Mouse (Mus musculus): ENCODE results near the gene Pkd1. TPM values are rescaled to one million over a fixed set of nuclear protein-coding genes. Genes with fewer than 3 reads are reported as not detected.
A peak's percentile ranks its signal among the peaks of the same experiment; 100 is the strongest.

Gene Pkd1
- polyA plus RNA-seq (2014; fragmentation: Nextera tagmentation; extraction: Ambion mirVana) = 20.6 and 29.0 TPM in 2 replicates

DNA sequence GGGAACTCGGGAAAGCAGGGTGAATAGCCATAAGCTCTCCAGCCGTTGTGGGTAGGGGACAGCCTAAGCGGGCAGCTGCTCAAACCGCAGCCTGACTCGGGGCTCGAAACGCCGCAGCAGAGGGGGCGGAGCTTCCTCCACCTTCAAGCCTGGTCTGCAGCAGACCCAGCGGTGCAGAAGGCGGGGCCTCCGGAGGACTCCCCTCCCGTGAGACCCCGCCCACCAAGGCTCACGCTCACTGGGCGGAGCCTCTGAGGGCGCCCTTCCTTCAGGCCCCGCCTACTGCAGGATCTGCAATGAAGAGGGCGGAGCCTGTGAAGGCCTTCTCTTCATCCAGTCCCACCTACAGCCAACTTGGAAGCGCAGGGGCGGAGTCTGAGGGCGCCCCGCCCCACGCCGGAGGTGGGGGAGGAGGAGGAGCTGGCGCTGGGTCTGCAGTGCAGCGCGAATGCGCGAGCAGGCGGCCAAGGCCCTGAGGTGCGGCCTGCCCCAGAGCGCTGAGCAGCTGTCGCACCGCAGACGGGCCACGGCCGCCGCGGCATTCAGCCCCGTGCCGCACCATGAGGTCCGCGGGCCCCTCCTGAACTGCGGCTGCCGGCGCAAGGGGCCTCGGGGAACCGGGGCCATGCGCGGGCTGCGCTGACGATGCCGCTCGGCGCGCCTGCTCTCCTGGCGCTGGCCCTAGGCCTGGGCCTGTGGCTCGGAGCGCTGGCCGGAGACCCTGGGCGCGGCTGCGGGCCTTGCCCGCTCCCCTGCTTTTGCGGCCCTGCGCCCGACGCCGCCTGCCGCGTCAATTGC lies at the start of gene Pkd1:
TSS of gene Pkd1 (plus strand) at position 217 of the 798 bp plus-strand sequence.
- peaks cover 21% of the 10 kb centered on the region for H3K4me1 ChIP-seq (ENCODE audit: control insufficient read depth, insufficient read depth, low read length)
- H3K9ac ChIP-seq (ENCODE audit: low read length) = peak within 1 kb of the TSS; percentile 92
- ATAC-seq (ENCODE audit: insufficient read depth, low FRiP score, low TSS enrichment) = peak; percentile 97
- no peaks in the 10 kb centered on the region for H3K36me3 ChIP-seq (ENCODE audit: control insufficient read depth, insufficient read depth, low read length)
- peak within 1 kb of the TSS; percentile 81 for H3K4me3 ChIP-seq (ENCODE audit: low read depth, low read length)
- no peaks in the 10 kb centered on the region for H3K9me3 ChIP-seq (ENCODE audit: control insufficient read depth, low read length)
- WGBS = 0% methylated on average over 62 of the region's 72 CpGs
- peak; percentile 100 for DNase-seq (ENCODE audit: low spot score)
- peaks cover 11% of the 10 kb centered on the region; the same call in 1 of the 2 replicates for H3K27me3 ChIP-seq (ENCODE audit: control insufficient read depth, insufficient read depth, low read length)
- peak within 1 kb of the TSS; percentile 99 for H3K27ac ChIP-seq (ENCODE audit: low read depth, low read length)
- H3K4me2 ChIP-seq (ENCODE audit: low read depth) = peak within 1 kb of the TSS; percentile 90

DNA sequence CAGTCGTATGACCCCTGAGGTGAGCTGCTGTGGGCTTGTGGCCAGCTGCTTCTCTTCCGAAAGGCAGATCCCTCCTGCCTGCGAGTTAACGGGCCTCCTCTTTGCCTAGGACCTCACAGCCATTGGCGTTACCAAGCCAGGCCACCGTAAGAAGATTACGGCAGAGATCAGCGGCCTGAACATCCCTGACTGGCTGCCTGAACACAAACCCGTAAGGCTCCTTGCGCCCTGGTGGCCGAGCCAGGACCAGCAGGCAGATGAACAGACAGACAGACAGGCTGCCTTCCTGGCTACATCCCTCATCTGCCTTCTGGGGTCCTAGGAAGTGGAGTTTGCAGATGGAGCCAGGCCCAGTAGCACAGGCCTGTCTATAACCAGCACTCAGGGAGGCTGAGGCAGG lies 47.4 kb upstream of the Pkd1 start:
- WGBS = 49% methylated on average over 11 of the region's 11 CpGs
- ATAC-seq (ENCODE audit: insufficient read depth, low FRiP score, low TSS enrichment) = no peak
- no peaks in the 10 kb centered on the region for H3K9me3 ChIP-seq (ENCODE audit: control insufficient read depth, low read length)
- no peak for DNase-seq (ENCODE audit: low spot score)
- H3K36me3 ChIP-seq (ENCODE audit: control insufficient read depth, insufficient read depth, low read length) = peaks cover 5% of the 10 kb centered on the region
- no peak overlapping the region for H3K27ac ChIP-seq (ENCODE audit: low read depth, low read length)
- H3K4me2 ChIP-seq (ENCODE audit: low read depth) = no peak overlapping the region
- H3K4me1 ChIP-seq (ENCODE audit: control insufficient read depth, insufficient read depth, low read length) = no peaks in the 10 kb centered on the region
- no peaks in the 10 kb centered on the region for H3K27me3 ChIP-seq (ENCODE audit: control insufficient read depth, insufficient read depth, low read length)
- H3K9ac ChIP-seq (ENCODE audit: low read length) = no peak overlapping the region
- no peak overlapping the region for H3K4me3 ChIP-seq (ENCODE audit: low read depth, low read length)

DNA sequence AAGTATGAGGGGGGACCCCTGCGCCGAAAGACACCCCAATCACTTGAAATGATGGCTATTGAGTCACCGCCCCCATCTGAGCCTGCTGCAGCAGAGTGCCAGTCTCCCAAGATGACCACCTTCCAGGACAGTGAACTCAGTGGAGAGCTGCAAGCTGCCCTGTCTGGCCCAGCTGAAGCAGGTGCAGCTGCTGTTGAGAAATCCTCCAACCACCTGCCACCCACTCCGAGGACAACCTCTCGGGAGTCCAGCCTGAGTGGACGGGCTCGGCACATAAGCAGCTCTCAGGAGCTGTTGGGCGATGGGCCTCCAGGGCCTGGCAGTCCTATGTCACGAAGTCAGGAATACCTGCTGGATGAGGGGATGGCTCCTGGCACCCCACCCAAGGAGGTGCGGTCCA lies 45.5 kb upstream of the Pkd1 start:
- H3K36me3 ChIP-seq (ENCODE audit: control insufficient read depth, insufficient read depth, low read length) = peaks cover 6% of the 10 kb centered on the region
- WGBS = 92% methylated on average over 10 of the region's 10 CpGs
- no peak for ATAC-seq (ENCODE audit: insufficient read depth, low FRiP score, low TSS enrichment)
- H3K4me3 ChIP-seq (ENCODE audit: low read depth, low read length) = no peak overlapping the region
- H3K4me2 ChIP-seq (ENCODE audit: low read depth) = no peak overlapping the region
- DNase-seq (ENCODE audit: low spot score) = no peak
- no peaks in the 10 kb centered on the region for H3K27me3 ChIP-seq (ENCODE audit: control insufficient read depth, insufficient read depth, low read length)
- H3K9me3 ChIP-seq (ENCODE audit: control insufficient read depth, low read length) = no peaks in the 10 kb centered on the region
- H3K4me1 ChIP-seq (ENCODE audit: control insufficient read depth, insufficient read depth, low read length) = no peaks in the 10 kb centered on the region
- H3K9ac ChIP-seq (ENCODE audit: low read length) = no peak overlapping the region
- no peak overlapping the region for H3K27ac ChIP-seq (ENCODE audit: low read depth, low read length)

DNA sequence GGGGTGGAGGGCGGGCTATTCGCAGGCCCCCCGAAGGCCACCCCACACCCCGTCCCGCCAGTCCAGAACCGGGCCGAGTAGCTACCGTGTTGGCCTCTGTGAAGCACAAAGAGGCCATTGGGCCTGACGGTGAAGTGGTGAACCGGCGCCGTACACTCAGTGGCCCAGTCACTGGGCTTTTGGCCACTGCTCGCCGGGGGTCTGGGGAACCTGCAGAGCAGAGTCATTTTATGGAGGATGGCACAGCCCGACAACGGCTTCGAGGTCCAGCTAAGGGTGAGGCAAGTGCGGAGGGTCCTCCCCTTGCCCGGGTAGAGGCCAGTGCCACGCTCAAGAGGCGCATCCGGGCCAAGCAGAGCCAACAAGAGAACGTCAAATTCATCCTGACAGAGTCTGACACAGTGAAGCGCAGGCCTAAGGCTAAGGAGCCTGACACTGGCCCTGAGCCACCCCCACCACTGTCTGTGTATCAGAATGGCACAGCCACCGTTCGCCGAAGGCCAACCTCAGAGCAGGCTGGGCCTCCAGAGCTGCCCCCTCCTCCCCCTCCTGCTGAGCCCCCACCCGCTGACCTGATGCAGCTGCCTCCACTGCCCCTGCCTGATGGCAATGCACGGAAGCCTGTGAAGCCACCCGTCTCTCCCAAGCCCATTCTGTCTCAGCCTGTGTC lies 44.2 kb upstream of the Pkd1 start:
- peaks cover 14% of the 10 kb centered on the region for H3K36me3 ChIP-seq (ENCODE audit: control insufficient read depth, insufficient read depth, low read length)
- no peaks in the 10 kb centered on the region for H3K27me3 ChIP-seq (ENCODE audit: control insufficient read depth, insufficient read depth, low read length)
- no peaks in the 10 kb centered on the region for H3K9me3 ChIP-seq (ENCODE audit: control insufficient read depth, low read length)
- DNase-seq (ENCODE audit: low spot score) = no peak
- H3K4me1 ChIP-seq (ENCODE audit: control insufficient read depth, insufficient read depth, low read length) = no peaks in the 10 kb centered on the region
- 91% methylated on average over 30 of the region's 30 CpGs for WGBS
- no peak for ATAC-seq (ENCODE audit: insufficient read depth, low FRiP score, low TSS enrichment)
- no peak overlapping the region for H3K4me3 ChIP-seq (ENCODE audit: low read depth, low read length)
- H3K9ac ChIP-seq (ENCODE audit: low read length) = no peak overlapping the region
- no peak overlapping the region for H3K27ac ChIP-seq (ENCODE audit: low read depth, low read length)
- no peak overlapping the region for H3K4me2 ChIP-seq (ENCODE audit: low read depth)

DNA sequence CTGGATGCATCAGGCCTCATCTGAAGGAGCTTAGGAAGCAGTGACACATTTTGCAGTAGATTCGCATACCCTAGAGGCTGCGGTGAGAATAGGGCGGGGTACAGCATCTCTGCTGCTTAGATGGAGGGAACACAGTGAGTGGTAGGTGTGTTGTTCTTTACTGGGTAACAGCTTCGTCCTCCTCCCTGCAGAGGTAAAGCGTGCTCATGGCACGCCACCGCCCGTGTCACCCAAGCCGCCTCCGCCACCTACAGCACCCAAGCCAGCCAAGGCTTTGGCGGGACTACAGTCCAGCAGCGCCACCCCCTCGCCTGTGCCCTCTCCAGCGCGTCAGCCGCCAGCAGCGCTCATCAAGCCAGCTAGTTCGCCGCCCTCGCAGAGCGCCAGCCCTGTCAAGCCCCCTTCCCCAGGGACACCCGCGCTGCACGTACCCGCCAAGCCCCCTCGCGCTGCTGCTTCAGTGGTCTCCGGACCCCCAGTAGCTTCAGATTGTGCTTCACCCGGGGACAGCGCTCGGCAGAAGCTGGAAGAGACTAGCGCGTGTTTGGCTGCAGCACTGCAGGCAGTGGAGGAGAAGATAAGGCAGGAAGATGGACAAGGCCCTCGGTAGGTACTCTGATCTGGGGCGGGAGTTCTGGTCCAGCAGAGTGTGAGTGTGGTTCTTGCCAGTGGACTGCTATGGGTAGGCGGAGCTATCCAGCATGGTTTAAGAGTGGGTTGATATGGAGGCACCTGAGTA lies 43.1 kb upstream of the Pkd1 start:
- Histone ChIP-seq H3K27ac (ENCODE audit: low read depth, low read length) (no peak overlapping the region), H3K27me3 (ENCODE audit: control insufficient read depth, insufficient read depth, low read length) (no peaks in the 10 kb centered on the region), H3K9ac (ENCODE audit: low read length) (0 out of 2 replicates have a peak overlapping the region, but pooled peaks have one; percentile 19), H3K4me1 (ENCODE audit: control insufficient read depth, insufficient read depth, low read length) (no peaks in the 10 kb centered on the region), H3K9me3 (ENCODE audit: control insufficient read depth, low read length) (no peaks in the 10 kb centered on the region), H3K4me2 (ENCODE audit: low read depth) (no peak overlapping the region), H3K4me3 (ENCODE audit: low read depth, low read length) (no peak overlapping the region), H3K36me3 (ENCODE audit: control insufficient read depth, insufficient read depth, low read length) (peaks cover 16% of the 10 kb centered on the region)
- ATAC-seq (ENCODE audit: insufficient read depth, low FRiP score, low TSS enrichment) (no peak), DNase-seq (ENCODE audit: low spot score) (no peak)
- WGBS = 28% methylated on average over 36 of the region's 36 CpGs

DNA sequence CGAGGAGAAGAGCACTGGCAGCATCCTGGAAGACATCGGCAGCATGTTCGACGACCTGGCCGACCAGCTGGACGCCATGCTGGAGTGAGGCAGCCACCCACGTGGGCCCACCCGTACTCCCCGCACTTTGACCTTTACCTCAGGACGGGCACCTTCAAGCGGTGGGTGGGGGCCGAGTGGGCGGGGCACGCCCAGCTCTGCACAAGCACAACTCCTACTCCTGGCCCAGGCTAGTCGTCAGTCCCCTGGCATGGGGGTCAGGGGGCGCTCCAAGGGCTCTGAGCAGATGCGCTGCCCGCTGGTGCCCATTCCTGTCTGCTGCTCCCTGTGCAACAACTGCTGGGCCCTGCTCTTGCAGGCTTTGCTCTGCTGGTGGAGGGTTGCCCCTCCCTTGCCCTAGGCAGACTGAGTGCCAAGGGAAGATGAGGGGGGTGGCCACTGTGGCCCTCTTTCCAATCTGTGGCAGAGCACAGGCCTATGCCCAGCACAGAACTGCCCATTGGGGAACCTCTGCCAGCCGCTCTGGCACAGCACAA lies 42.4 kb upstream of the Pkd1 start:
- 47% methylated on average over 19 of the region's 19 CpGs for WGBS
- H3K4me1 ChIP-seq (ENCODE audit: control insufficient read depth, insufficient read depth, low read length) = no peaks in the 10 kb centered on the region
- no peaks in the 10 kb centered on the region for H3K9me3 ChIP-seq (ENCODE audit: control insufficient read depth, low read length)
- ATAC-seq (ENCODE audit: insufficient read depth, low FRiP score, low TSS enrichment) = 0 out of 2 replicates have a peak, but pooled peaks have one; percentile 17
- H3K4me3 ChIP-seq (ENCODE audit: low read depth, low read length) = no peak overlapping the region
- no peaks in the 10 kb centered on the region for H3K27me3 ChIP-seq (ENCODE audit: control insufficient read depth, insufficient read depth, low read length)
- no peak overlapping the region for H3K27ac ChIP-seq (ENCODE audit: low read depth, low read length)
- no peak for DNase-seq (ENCODE audit: low spot score)
- peaks cover 16% of the 10 kb centered on the region for H3K36me3 ChIP-seq (ENCODE audit: control insufficient read depth, insufficient read depth, low read length)
- no peak overlapping the region for H3K4me2 ChIP-seq (ENCODE audit: low read depth)
- H3K9ac ChIP-seq (ENCODE audit: low read length) = no peak overlapping the region

DNA sequence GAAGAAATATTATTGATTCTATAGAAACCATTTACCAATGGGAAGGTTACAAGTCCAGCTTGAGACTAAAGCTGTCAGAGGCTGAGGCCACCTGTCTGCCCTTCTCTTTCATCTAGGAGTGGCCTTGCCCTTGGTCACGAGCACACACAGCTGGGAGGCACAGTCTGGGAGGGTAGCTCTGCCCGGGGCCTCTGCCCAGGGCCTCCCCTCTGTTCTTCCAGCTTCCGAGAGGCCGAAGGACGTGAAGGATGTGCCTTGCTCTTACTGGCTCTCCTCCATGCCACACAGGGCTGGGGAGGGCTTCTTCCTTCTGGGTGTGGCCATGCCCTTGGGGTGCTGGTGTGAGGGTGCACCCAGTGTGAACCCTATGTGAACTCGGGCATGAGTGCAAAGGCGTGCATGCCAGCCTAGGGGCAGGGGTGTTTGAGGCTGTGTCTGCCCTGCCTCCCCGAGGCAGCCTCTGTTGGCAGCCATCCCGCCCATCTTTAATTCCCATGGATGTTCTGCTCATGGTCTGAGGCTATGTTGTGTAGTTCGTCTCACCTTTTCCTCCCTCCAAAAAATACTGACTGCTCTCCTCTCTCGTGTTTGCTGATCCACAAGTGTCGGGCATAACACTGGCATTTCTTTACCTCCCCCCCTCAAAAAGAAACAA lies 41.7 kb upstream of the Pkd1 start:
- no peak overlapping the region for H3K9ac ChIP-seq (ENCODE audit: low read length)
- H3K4me3 ChIP-seq (ENCODE audit: low read depth, low read length) = no peak overlapping the region

DNA sequence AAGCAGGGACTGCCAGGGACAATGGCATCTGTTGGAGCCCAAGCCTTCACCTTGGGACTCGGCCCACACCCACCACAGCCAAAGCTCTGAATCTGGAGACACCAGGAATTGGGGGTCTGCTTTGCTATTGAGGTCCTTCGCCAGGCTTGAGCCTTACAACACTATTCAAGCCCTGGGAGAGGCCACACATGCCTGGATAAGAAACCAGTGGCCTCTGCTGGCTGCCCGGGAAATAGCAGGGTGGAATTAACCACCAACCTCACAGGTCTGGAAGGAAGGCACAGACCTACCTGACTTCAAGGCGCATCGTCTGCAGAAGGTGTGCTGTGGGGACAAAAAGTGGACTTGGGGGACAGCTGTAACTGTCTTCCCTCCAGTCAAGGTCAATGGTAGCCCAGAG lies 36.0 kb upstream of the Pkd1 start:
- Histone ChIP-seq H3K4me1 (ENCODE audit: control insufficient read depth, insufficient read depth, low read length) (no peaks in the 10 kb centered on the region), H3K4me3 (ENCODE audit: low read depth, low read length) (no peak overlapping the region), H3K9ac (ENCODE audit: low read length) (no peak overlapping the region), H3K4me2 (ENCODE audit: low read depth) (no peak overlapping the region), H3K9me3 (ENCODE audit: control insufficient read depth, low read length) (no peaks in the 10 kb centered on the region), H3K36me3 (ENCODE audit: control insufficient read depth, insufficient read depth, low read length) (peaks cover 23% of the 10 kb centered on the region), H3K27me3 (ENCODE audit: control insufficient read depth, insufficient read depth, low read length) (no peaks in the 10 kb centered on the region), H3K27ac (ENCODE audit: low read depth, low read length) (no peak overlapping the region)
- DNase-seq (ENCODE audit: low spot score) = peak; percentile 63
- ATAC-seq (ENCODE audit: insufficient read depth, low FRiP score, low TSS enrichment) = no peak
- 61% methylated on average over 5 of the region's 5 CpGs for WGBS

More for the DNA sequence above, 41.7 kb upstream of the Pkd1 start:
- Histone ChIP-seq H3K4me1 (ENCODE audit: control insufficient read depth, insufficient read depth, low read length) (no peaks in the 10 kb centered on the region), H3K9me3 (ENCODE audit: control insufficient read depth, low read length) (no peaks in the 10 kb centered on the region), H3K27ac (ENCODE audit: low read depth, low read length) (no peak overlapping the region), H3K36me3 (ENCODE audit: control insufficient read depth, insufficient read depth, low read length) (peaks cover 16% of the 10 kb centered on the region), H3K4me2 (ENCODE audit: low read depth) (no peak overlapping the region), H3K27me3 (ENCODE audit: control insufficient read depth, insufficient read depth, low read length) (no peaks in the 10 kb centered on the region)
- ATAC-seq (ENCODE audit: insufficient read depth, low FRiP score, low TSS enrichment) = no peak
- DNase-seq (ENCODE audit: low spot score) = no peak
- WGBS = 85% methylated on average over 12 of the region's 12 CpGs

Measured in neural tube, embryonic 11.5 days (tissue).